Mouse (Mus musculus): Measurements from ENCODE around the gene Hfe2.

GRCm38 (mm10) chr3:96568605-96569004 lies 43.6 kb downstream of the Hfe2 start:
- TF ChIP-seq CTCF (IDR thresholded peaks at IDR 0.05; ENCODE audit: low read depth, low read length) (no peak), POLR2A (IDR thresholded peaks at IDR 0.05; ENCODE audit: extremely low read depth, insufficient read depth, low read length) (no peak)

All from liver, adult 2 months (tissue).